Mouse (Mus musculus): ENCODE results near the gene Snai3. TPM values are rescaled to one million over a fixed set of nuclear protein-coding genes. Genes with fewer than 3 reads are reported as not detected.

Gene Snai3
- not detected in 2 replicates for polyA plus RNA-seq (2021; fragmentation: Nextera tagmentation)
- long read RNA-seq, experiment 1 = 0 reads
- long read RNA-seq, experiment 2 = 0 reads

GRCm38 (mm10) chr8:122460524-122461472 is at the start of gene Snai3:
Snai3 (minus strand) TSS chr8:122460733.

GRCm38 (mm10) chr8:122475580-122476320 is 15.2 kb upstream of the Snai3 start, which contains the start of the genes Rnf166 and Ctu2:
Rnf166 (minus strand) TSS chr8:122476064.
Ctu2 (plus strand) TSS chr8:122476143.

GRCm38 (mm10) chr8:122443262-122444006 is 17.1 kb downstream of the Snai3 start, which contains the start of gene Mvd:
Mvd (minus strand) TSS chr8:122443422.

GRCm38 (mm10) chr8:122432443-122433268 is 27.9 kb downstream of the Snai3 start, which contains the start of gene Cyba:
Cyba (minus strand) TSS chr8:122432930.

GRCm38 (mm10) chr8:122421376-122422070 is 39.0 kb downstream of the Snai3 start, which contains the start of gene Il17c:
Il17c (plus strand) TSS chr8:122422020.

Small RNA genes lying within 50 kb of the gene (microRNA-seq; reads per million reads assigned to microRNA genes)
- not detected for gene Gm24366

Other genes with a start within 250 kb of the Snai3 start
- gene Zfpm1, start 178.6 kb downstream of the Snai3 start, polyA plus RNA-seq (2021; fragmentation: Nextera tagmentation) = 1.2 and 1.9 TPM in 2 replicates
- 0.10 TPM in 1 of 2 replicates, not detected in the other for gene Trhr2, start 100.0 kb downstream of the Snai3 start, polyA plus RNA-seq (2021; fragmentation: Nextera tagmentation)
- 4.1 and 4.5 TPM in 2 replicates for gene Zc3h18, start 84.1 kb downstream of the Snai3 start, polyA plus RNA-seq (2021; fragmentation: Nextera tagmentation)
- not detected in 2 replicates for gene Il17c, start 38.7 kb downstream of the Snai3 start, polyA plus RNA-seq (2021; fragmentation: Nextera tagmentation)
- 38.7 and 50.1 TPM in 2 replicates for gene Cyba, start 27.8 kb downstream of the Snai3 start, polyA plus RNA-seq (2021; fragmentation: Nextera tagmentation)
- 29.1 and 29.9 TPM in 2 replicates for gene Mvd, start 17.3 kb downstream of the Snai3 start, polyA plus RNA-seq (2021; fragmentation: Nextera tagmentation)
- 21.5 and 23.2 TPM in 2 replicates for gene Rnf166, start 15.3 kb upstream of the Snai3 start, polyA plus RNA-seq (2021; fragmentation: Nextera tagmentation)
- 21.3 and 21.5 TPM in 2 replicates for gene Ctu2, start 15.4 kb upstream of the Snai3 start, polyA plus RNA-seq (2021; fragmentation: Nextera tagmentation)
- 0.84 and 1.2 TPM in 2 replicates for gene Piezo1, start 90.6 kb upstream of the Snai3 start, polyA plus RNA-seq (2021; fragmentation: Nextera tagmentation)
- gene Cdt1, start 107.3 kb upstream of the Snai3 start, polyA plus RNA-seq (2021; fragmentation: Nextera tagmentation) = 1.1 and 1.4 TPM in 2 replicates
- 158 and 170 TPM in 2 replicates for gene Aprt, start 116.2 kb upstream of the Snai3 start, polyA plus RNA-seq (2021; fragmentation: Nextera tagmentation)
- 4.3 and 4.6 TPM in 2 replicates for gene Galns, start 150.7 kb upstream of the Snai3 start, polyA plus RNA-seq (2021; fragmentation: Nextera tagmentation)
- gene Trappc2l, start 150.9 kb upstream of the Snai3 start, polyA plus RNA-seq (2021; fragmentation: Nextera tagmentation) = 195 and 238 TPM in 2 replicates
- gene Pabpn1l, start 162.0 kb upstream of the Snai3 start, polyA plus RNA-seq (2021; fragmentation: Nextera tagmentation) = not detected in 2 replicates
- gene Cbfa2t3, start 238.4 kb upstream of the Snai3 start, polyA plus RNA-seq (2021; fragmentation: Nextera tagmentation) = 3.1 and 4.1 TPM in 2 replicates

Measured in layer of hippocampus, adult 6 months (tissue).